Mouse (Mus musculus) cerebellum, adult 8-10 months (tissue): ENCODE data around the gene Jam3.

Experiments
- DNase-seq: peaks from one replicate; pipeline ENCODE4 v3.0.0; 2022

Jam3 gene

DNA sequence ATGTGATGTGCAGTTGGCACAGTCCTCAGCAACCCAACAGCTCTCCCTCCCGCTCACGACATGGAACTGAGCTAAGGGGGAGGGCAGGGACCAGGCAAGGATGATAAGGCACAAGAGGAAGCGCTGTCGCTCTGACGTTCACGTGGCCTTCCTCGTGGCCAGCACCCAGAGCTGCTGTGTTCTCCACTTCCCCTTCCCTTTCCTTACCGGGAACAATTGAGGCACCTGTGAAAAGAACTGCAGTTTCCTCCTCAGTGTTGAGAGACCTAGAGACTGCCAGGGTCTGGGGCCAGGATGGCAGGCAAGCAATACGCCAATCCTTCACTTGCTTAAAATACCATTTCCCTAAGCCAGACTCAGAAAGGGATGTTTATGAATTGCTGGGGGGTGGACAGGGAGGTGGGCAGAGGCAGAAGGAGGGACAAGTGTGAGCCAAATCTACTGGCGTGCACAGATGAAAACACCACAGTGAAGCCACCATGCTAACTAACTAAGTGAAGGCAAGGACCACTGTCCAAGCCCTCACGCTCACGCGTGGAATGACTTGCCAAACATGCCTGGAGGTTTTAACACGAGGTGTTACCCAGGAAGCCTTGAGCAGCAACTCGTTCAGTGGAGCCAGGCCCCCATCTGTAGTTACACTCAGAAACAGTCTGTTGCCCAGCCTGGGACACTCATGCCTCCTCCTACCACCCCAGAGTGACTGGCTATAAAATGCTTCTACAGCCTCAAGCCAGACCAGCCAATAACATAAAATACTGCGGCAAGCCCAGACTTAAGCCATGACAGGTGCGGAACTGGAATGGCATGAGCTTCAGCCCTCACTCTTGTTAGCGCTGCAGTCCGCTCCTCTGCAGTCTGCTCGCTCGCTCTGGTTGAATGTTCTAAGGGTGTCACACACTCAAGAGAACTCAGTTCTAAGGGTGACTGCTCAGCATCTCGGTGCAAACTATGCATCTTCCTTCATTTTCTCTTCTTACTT, 45.4 kb downstream of the Jam3 start:
- DNase-seq: no peak

DNA sequence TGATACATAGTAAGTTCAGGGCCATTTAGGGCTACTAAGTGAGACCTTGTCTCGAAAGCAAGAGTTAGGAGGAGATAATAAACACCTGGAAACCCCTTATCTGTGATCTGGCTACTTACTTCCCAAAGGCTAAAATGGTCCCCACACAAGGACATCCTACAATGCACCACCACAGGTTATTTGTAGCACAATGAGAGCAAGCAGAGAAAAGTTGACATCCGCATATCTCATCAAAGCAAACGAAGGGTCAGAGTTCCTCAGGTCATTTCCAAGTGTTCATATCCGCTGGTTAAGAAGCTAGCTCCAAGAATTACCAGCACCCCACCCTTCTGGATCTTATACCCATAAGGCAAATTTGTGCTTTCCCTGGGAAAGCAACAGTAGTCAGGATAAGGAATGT, 46.8 kb downstream of the Jam3 start:
- DNase-seq: no peak

DNA sequence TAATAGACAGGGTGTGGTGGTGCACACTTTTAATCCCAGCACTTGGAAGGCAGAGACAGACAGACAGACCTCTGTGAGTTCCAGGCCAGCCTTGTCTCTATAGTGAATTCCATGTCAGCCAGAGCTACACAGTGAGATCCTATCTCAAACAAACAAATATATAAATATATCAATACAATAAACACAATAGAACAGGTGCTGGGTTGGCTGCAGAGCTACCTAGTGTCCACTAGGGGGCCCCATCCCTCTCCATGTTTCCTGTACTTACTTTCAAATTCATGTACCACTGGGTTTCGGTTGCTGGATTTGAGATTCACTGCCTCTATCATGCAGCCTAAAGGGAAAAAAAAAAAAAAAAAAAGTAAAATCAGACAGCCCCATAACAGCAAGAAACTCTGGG, 49.1 kb downstream of the Jam3 start:
- peak; percentile 60 for DNase-seq

DNA sequence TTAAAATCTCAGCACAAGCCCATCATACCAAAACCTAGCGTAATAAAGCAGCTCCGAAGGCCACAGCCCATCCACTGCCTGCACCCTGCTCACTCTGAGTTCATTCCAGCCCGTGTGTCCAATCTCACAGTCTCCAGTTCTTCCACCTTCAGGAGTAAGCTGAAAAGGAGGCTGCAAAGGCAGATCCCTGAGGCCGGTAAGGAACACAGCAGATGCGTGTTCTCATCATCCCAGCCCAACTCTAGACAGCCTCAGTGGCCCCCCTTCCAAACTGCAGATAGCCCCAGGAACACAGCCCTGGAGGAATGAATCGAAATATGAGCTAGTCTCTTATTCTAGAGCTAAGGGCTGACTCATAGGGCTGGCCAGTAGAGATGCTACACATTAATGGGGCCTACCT, 53.8 kb downstream of the Jam3 start:
- no peak for DNase-seq

DNA sequence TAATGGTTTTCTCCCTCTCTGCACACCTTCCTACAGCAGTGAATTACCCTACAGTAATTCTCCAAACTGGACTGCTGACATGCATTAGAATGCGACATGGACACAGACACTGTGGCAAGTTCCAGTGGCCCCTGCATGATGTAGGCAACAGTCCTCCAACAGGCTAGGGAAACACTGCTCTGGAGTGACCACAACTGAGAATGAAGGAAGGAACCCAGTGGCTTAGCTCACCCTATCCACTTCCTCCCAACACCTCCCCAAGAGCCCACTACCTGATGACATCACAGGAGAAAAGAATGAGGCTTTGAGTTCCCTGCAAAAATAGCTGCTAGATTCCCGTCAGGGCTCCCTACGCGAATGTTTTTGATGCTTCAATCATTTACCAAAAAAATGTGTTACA, 55.7 kb downstream of the Jam3 start:
- DNase-seq: no peak

DNA sequence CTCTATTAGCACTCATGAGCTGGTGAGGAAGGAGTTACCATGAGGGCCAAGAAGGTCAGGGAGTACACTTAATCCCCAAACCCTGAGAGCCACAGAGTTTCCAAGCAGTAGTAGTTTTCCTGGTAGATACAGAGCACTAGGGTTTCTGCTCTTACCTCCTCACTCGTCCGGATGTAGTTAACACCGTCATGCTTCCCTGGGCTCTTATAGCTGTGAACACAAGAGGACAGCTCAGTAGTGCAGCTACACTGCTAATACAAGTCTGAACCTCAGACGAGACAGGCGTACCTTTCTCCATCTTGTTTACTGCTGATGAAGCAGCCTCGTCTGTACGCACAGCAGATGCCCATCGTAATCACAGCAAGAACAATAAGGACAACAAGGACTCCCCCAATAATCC, 56.7 kb downstream of the Jam3 start:
- no peak for DNase-seq

DNA sequence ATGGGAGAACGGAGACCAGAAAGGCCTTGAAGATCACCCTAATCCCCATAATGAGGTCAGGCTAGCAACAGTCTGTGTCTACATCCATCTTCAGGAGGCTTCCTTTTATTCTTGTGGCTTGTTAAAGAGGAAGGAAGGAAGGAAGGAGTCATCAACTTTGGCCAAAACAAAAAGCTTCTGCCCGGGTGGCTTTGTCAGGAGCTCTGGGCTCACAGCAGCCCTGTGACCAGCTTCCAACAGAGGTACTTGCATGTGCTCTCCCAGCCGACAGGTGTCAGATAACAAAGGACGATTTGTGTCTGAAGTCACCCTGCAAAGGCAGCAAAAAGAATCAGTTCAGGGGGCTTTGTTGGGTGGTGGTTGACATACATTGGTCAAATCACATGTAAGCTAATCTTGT, 57.1 kb downstream of the Jam3 start:
- no peak for DNase-seq

DNA sequence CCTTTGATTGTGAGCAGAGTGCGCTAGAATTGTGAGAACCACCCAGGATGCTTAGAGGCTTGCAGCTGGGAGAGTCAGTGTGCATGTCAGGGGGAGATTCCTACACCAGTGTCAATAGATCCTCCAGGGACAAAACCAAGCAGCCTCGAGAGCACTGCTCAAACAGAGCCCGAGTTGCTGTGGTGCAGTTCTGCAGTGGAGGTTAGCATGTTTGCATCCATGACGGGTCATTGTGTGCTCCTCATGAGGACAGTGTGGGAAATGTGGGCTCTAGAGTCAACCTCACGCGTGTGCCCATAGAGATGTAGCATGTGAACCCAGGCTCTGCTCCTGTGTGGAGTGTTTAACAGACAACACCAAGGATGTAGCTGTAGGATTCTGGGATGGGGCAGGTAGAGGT, 62.3 kb downstream of the Jam3 start:
- no peak for DNase-seq

DNA sequence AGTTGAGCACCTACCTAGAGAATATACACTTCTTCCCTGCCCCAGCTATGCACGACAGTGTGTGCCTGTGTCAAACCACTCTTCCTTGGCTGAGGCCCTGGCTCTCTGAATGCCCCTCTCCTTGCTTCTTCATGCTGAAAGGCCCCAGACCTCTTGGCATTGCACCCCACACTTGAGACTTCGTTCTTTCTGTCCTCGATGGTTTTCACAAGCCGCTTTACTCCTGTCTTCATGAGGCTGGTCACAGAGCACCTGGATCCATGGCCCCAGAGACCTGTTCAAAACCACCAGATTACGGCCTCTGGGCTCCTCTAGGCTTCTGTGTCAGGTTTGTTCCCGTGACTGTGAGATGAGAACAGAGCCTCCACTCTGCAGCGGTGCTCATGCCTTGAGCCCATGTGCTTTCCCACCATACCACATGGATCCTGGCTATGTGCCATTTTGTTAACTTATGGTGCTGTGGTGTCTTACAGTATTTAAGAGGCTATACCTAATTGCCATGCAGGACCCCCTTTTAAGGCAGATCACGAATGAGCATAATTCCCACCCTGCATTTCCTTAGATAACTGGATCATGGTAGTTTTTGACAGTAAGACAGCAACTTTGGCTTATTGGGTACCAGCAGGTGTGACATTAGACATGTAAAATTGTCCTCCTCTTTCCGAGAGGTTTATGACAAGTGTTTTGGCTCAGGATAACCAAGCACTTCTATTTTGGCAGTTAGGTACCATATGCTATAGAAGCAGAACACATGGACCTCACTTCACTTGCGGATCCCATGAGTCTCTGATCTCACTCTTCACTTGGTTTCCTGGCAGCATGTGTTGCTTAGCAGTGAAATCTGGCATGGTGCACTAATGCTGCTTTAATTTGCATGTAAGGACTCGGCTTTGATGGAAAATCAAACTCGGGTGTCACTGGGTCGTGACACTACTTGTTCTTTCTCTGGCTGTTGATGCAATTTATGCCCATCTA, 64.1 kb downstream of the Jam3 start:
- no peak for DNase-seq

DNA sequence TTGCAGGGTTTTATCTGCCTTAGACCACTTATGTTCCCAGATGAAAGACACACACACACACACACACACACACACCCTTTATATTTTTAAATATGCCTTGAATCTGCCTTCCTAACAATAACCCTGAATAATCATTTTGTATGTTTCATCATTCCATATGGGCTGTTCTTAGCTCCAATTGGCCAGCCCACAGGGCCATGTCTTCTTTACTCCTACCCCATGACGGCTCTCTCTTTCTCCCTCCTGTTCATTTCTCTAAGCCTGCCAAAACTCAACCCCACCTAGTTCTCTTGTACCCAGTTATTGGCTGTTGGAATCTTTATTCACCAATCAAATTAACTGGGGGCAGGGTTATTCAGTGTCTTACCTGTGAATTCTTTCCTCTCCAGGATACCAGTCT, 65.1 kb downstream of the Jam3 start:
- no peak for DNase-seq

DNA sequence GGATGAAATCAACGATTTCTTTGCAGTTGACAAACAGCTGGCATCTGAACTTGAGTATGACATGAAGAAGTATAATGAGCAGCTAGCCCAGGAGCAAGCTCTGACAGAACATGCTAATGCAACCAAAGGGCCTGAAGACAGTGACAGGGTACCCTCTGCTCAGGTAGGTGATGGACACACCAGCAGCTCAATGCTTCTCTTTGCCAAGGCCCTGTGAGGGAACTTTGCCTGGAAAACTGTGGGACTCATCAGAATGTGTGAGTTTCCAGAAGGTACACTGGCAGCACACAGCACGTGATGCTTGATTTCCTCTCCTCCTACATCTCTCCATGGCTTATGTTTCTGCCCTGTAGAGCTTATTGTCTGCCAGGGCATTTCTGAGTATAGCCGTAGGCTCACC, 67.8 kb downstream of the Jam3 start:
- no peak for DNase-seq

DNA sequence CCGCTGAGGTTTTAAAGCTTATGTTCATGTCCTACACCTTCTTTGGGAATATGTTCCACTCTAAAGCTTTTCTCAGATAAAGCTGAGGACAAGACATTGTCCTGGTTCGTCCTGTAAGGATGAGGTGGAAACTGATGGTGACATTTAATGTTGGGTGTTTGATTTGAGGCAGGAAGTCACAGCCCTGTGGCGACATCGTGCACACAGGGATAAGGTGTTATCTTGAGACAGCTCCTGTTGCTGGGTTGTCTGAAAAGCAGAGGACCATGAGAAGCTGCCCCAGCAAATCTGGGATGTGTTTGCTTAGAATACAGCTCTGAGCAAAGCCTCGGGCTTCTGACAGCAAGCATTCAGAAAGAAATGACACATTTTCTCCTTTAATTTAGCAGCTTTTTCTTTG, 69.0 kb downstream of the Jam3 start:
- DNase-seq: no peak

DNA sequence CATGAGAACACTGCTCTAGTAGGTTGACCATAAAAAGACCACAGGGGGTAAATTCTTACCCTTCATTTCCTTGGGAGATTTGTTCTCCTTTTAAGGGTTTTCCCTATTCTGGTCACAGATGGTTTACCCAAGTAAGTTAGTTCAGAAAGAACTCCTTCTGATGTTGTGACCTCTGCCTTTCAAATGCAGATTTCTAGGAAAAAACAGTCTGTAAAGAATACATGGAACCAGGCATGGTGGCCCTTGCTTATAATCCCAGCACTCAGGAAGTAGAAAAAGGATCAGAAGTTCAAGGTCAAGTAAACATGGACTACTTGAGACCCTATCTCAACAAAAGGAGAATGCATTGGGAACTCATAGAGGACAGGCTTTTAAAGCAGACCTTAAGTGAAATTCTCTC, 79.4 kb downstream of the Jam3 start:
- no peak for DNase-seq

DNA sequence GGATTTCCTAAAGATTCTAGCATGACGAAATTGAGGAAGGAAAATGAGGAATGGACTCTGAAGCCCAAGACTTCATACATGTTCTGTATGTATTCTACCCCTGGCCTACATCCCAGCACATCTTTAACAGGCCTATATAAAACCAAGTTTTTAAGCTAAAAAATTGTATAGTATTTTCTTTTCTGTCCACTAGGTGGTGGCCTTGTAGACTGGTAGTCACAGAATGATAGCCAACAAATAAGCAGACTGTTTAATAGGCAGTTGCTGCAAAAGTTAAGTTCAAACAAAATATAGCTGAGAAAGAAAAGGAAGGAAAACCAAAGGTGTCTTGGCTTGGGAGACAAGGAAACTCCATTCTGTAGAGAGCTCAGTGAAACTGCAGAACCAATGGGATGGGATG, 80.5 kb downstream of the Jam3 start:
- DNase-seq: no peak

DNA sequence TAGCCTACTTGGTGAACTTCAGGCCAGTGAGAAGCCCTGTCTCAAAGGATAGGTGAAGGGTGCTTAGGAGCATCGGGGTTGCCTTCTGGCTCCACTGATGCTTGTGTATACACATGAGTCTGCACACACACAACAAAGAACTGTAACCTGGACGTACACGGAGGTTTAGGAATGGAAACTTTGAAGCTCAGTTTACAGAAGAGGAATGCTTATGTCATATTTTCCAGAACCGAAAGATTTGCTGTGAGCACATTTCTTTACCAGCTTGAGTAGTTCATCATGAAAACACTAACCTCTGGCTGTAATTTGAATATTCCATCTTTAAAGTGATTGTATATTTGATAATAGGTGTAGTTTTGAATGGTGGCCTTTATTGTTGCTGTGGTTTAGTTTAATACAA, 84.3 kb downstream of the Jam3 start:
- DNase-seq: no peak

DNA sequence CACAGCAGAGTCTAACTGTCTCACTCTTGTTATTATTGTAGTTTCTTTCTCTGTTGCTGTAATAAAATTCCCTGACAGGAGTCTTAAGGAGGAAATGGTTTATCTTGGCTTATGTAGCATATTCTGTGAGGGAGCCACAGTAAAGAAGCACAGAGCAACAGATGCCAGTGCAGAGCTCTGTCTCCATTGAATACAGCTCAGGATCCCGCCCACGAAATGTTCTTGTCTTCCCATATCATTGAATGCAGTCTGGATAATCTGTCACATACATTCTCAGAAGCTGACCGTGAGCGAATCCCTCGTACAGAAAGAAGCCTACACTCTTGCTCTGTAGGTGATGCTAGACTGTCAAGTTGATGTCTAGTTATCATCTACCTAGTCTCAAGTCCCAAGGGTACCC, 96.9 kb downstream of the Jam3 start:
- DNase-seq: no peak

DNA sequence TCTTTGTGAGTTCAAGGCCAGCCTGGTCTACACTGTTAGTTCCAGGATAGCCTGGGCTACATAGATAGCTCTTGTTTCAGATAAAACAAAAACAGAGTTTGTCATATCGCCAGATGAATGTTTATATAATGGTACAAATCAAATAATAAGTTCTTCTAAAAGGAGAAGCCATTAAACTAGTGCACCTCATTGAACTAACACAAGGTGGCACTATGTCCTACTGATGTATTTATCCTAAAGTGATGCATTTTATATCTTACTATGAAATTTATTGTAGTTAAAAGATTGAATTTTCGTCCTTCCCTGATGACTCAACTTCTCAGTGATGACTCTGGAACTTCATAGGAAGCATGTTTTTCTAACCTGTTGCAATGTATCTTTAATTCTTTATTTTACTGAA, 105.7 kb downstream of the Jam3 start:
- DNase-seq: no peak
